Mouse (Mus musculus) heart, adult 2 months (tissue): Measurements from ENCODE around the gene Ttc39d.
A peak's percentile ranks its signal among the peaks of the same experiment; 100 is the strongest.

ENCODE experiments used
- CTCF ChIP-seq: fragments of 200-600 bp; IDR thresholded peaks from 2 replicates; pipeline ENCODE4 v1.8.1; 2022; ENCODE audit warnings: antibody characterized with exemption, mild to moderate bottlenecking, moderate library complexity
- EP300 ChIP-seq: fragments of 200-500 bp; IDR thresholded peaks from 2 replicates; pipeline ENCODE4 v1.6.1; 2011; ENCODE audit warnings: low read depth, low read length, control low read depth; ENCODE audit not compliant: insufficient read depth

- 0 out of 2 replicates have a peak, but pooled peaks have one; percentile 3 for TF ChIP-seq CTCF
- no peak for TF ChIP-seq EP300
These were observed 17.3 kb downstream of the Ttc39d start, which contains the start of gene Gemin6 for GRCm38 (mm10) chr17:80224326-80225116.
